Mouse (Mus musculus): ENCODE measurements around the gene Ctrb1.

DNA sequence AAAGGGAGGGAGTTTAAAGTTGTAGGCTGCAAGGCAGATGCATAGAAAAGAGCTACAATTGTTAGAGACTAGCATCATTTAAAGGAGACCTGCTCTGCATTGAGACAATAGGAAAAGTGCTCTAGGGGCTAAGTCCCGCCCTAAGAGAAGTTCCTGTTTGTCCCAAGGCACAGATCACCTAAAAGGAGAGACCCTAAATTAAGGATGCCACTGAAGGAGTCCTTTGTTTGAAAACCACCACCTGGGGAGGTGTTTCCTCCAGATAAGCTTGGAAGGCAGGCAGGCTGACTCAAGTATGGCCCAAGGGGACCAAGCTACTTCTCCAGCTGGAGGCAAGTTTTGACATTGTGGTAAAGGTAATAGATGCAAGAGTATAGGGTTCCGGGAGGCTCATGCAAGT is 42.0 kb downstream of the Ctrb1 start:
- TF ChIP-seq POLR2A (IDR thresholded peaks at IDR 0.05; ENCODE audit: extremely low read depth, insufficient read depth, low read length) (no peak), CTCF (IDR thresholded peaks at IDR 0.05; ENCODE audit: low read depth, low read length) (no peak)

All from liver, adult 2 months (tissue).